Mouse (Mus musculus): ENCODE measurements at regions not wholly inside any gene's neighbourhood (a gene's known extent, or its start where the extent isn't known, plus 50 kb on each side); places are given as distances from the start of the nearest gene placed in this dataset.

DNA sequence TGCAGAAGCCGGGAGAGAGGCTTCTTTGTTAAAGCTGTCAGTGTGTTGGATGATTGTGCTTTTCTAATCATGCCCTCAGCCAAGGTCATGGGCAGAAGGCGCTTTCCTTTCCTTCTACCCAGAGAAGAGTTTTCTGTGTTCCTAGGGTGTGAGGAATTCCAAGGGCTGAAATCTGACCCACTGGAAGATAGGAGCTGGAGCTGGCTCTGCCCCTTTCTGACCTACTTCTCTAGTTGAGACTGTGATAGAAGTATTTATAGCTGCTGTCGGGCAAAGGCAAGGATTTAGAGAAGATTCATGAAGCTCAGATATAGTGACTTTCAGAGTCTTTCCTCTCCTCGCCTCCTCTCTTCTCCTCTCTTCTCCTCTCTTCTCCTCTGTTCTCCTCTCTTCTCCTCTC, 238.2 kb downstream of the Nup35 start:
- DNase-seq (ENCODE audit: low spot score), result no peak
- TF ChIP-seq CTCF (IDR thresholded peaks at IDR 0.05), result no peak
- Histone ChIP-seq H3K9me3 (ENCODE audit: low read length) (no peaks in the 10 kb centered on the region), H3K4me3 (ENCODE audit: low read depth, low read length) (no peak overlapping the region), H3K9ac (replicated peaks; ENCODE audit: low read length, poor library complexity, severe bottlenecking) (no peak overlapping the region), H3K4me2 (ENCODE audit: low read depth, low read length, poor library complexity, severe bottlenecking) (no peak overlapping the region), H3K36me3 (ENCODE audit: insufficient read depth, low read length) (no peaks in the 10 kb centered on the region), H3K27ac (ENCODE audit: low read depth, low read length) (no peak overlapping the region), H3K27me3 (ENCODE audit: insufficient read depth, low read length) (no peaks in the 10 kb centered on the region), H3K4me1 (ENCODE audit: insufficient read depth, low read length) (no peaks in the 10 kb centered on the region)
- no peak for ATAC-seq (ENCODE audit: low FRiP score)
- WGBS, result 84% methylated on average over 4 of the region's 4 CpGs

DNA sequence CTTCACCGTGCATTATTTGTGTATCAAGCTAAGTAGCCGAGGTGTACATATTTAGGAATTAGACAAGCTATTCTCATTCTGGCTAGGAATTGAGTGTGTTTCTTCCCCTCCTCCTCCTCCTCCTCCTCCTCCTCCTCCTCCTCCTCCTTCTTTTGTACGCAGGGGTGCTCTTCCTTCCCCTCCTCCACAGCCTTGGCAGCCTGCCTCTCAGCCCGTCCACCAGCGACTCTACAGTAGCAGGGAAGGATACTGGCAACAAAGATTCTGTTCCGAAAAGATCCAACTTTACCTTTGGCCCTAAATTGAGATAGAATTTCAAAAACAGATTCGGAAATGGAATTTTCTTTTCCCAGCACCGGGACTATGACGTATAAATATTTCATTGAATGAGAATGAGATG, 253.0 kb downstream of the Nup35 start:
- no peaks in the 10 kb centered on the region for H3K36me3 ChIP-seq (ENCODE audit: insufficient read depth, low read length)
- H3K27ac ChIP-seq (ENCODE audit: low read depth, low read length), result no peak overlapping the region; the same call in 1 of the 2 replicates
- no peak for TF ChIP-seq CTCF (IDR thresholded peaks at IDR 0.05)
- no peaks in the 10 kb centered on the region for H3K9me3 ChIP-seq (ENCODE audit: low read length)
- 0 out of 2 replicates have a peak overlapping the region, but pooled peaks have one; percentile 5 for H3K9ac ChIP-seq (replicated peaks; ENCODE audit: low read length, poor library complexity, severe bottlenecking)
- ATAC-seq (ENCODE audit: low FRiP score) (no peak), DNase-seq (ENCODE audit: low spot score) (no peak)
- no peaks in the 10 kb centered on the region for H3K27me3 ChIP-seq (ENCODE audit: insufficient read depth, low read length)
- H3K4me1 ChIP-seq (ENCODE audit: insufficient read depth, low read length), result no peaks in the 10 kb centered on the region
- H3K4me2 ChIP-seq (ENCODE audit: low read depth, low read length, poor library complexity, severe bottlenecking), result peak overlapping the region; percentile 44
- peak overlapping the region; percentile 24 for H3K4me3 ChIP-seq (ENCODE audit: low read depth, low read length)
- WGBS, result 54% methylated on average over 8 of the region's 9 CpGs

DNA sequence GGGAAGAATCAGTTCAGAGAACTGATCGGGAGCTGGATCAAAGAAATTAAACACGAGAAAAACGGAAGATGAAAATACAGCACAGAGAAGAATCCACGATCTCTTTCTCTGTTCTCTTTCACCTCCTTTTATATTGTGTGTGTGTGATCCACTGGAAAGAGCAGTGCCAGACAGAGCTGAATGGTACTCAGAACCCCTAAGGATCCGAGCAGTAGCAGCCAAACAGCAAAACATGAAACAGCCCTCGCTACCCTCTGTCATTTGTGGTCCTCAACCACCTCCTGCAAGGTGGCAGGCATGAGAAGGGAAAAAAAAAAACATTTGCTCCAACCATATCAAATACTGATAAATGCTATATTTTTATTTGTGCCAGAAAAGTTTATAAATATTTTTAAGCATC, 253.4 kb downstream of the Nup35 start:
- DNase-seq (ENCODE audit: low spot score), result no peak
- WGBS, result 51% methylated on average over 6 of the region's 6 CpGs
- H3K4me3 ChIP-seq (ENCODE audit: low read depth, low read length), result peak overlapping the region; percentile 24

DNA sequence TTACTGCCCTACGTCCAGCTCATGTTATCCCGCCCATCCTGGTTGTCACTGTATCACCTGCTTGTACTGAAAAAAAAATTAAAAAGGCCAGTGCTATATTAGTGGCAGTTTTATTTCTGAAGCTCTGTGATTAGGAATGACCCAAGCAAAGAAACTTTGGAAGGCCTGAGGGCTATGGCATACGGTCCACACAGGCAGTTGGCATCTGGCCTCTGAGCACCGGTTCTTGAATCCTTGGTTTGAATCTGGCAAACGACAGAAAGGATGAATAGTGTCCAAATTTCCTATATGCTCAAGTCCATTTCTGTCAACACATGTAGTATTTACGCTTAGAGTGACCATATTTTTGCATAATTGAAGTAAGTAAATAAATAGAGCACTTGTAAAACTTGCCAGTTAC, 254.3 kb downstream of the Nup35 start:
- no peaks in the 10 kb centered on the region for H3K27me3 ChIP-seq (ENCODE audit: insufficient read depth, low read length)
- H3K4me3 ChIP-seq (ENCODE audit: low read depth, low read length), result no peak overlapping the region
- no peak for ATAC-seq (ENCODE audit: low FRiP score)
- no peak overlapping the region for H3K4me2 ChIP-seq (ENCODE audit: low read depth, low read length, poor library complexity, severe bottlenecking)
- DNase-seq (ENCODE audit: low spot score), result no peak
- no peak overlapping the region for H3K9ac ChIP-seq (replicated peaks; ENCODE audit: low read length, poor library complexity, severe bottlenecking)
- WGBS, result 90% methylated on average over 6 of the region's 6 CpGs
- H3K9me3 ChIP-seq (ENCODE audit: low read length), result no peaks in the 10 kb centered on the region
- H3K27ac ChIP-seq (ENCODE audit: low read depth, low read length), result no peak overlapping the region
- H3K36me3 ChIP-seq (ENCODE audit: insufficient read depth, low read length), result no peaks in the 10 kb centered on the region
- no peaks in the 10 kb centered on the region for H3K4me1 ChIP-seq (ENCODE audit: insufficient read depth, low read length)
- no peak for TF ChIP-seq CTCF (IDR thresholded peaks at IDR 0.05)

More for the DNA sequence above, 253.4 kb downstream of the Nup35 start:
- Histone ChIP-seq H3K4me2 (ENCODE audit: low read depth, low read length, poor library complexity, severe bottlenecking) (peak overlapping the region; percentile 44), H3K9ac (replicated peaks; ENCODE audit: low read length, poor library complexity, severe bottlenecking) (0 out of 2 replicates have a peak overlapping the region, but pooled peaks have one; percentile 5), H3K36me3 (ENCODE audit: insufficient read depth, low read length) (no peaks in the 10 kb centered on the region), H3K4me1 (ENCODE audit: insufficient read depth, low read length) (no peaks in the 10 kb centered on the region), H3K27me3 (ENCODE audit: insufficient read depth, low read length) (no peaks in the 10 kb centered on the region), H3K9me3 (ENCODE audit: low read length) (no peaks in the 10 kb centered on the region), H3K27ac (ENCODE audit: low read depth, low read length) (no peak overlapping the region; the same call in 1 of the 2 replicates)
- TF ChIP-seq CTCF (IDR thresholded peaks at IDR 0.05), result no peak
- ATAC-seq (ENCODE audit: low FRiP score), result no peak

DNA sequence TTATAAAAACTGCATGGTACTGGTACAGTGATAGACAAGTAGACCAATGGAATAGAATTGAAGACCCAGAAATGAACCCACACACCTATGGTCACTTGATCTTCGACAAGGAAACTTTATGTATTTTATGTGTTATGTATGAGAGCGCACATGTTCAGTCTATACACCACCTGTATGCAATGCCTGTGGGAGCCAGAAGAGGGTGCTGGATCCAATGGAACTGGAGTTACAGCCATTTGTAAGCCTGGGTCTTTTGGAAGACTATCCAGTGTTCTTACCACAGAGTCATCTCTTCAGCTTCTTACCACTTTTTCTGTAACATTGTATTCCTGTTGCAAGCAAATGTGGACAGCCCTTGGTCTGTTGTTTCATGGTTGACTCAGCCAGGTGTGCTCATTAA, 261.4 kb downstream of the Nup35 start:
- no peak for ATAC-seq (ENCODE audit: low FRiP score)
- no peaks in the 10 kb centered on the region for H3K9me3 ChIP-seq (ENCODE audit: low read length)
- no peaks in the 10 kb centered on the region for H3K27me3 ChIP-seq (ENCODE audit: insufficient read depth, low read length)
- H3K27ac ChIP-seq (ENCODE audit: low read depth, low read length), result no peak overlapping the region
- H3K4me3 ChIP-seq (ENCODE audit: low read depth, low read length), result no peak overlapping the region
- DNase-seq (ENCODE audit: low spot score), result no peak
- H3K9ac ChIP-seq (replicated peaks; ENCODE audit: low read length, poor library complexity, severe bottlenecking), result no peak overlapping the region
- H3K4me2 ChIP-seq (ENCODE audit: low read depth, low read length, poor library complexity, severe bottlenecking), result no peak overlapping the region
- H3K4me1 ChIP-seq (ENCODE audit: insufficient read depth, low read length), result no peaks in the 10 kb centered on the region
- no peaks in the 10 kb centered on the region for H3K36me3 ChIP-seq (ENCODE audit: insufficient read depth, low read length)
- 88% methylated on average over 2 of the region's 2 CpGs for WGBS
- no peak for TF ChIP-seq CTCF (IDR thresholded peaks at IDR 0.05)

DNA sequence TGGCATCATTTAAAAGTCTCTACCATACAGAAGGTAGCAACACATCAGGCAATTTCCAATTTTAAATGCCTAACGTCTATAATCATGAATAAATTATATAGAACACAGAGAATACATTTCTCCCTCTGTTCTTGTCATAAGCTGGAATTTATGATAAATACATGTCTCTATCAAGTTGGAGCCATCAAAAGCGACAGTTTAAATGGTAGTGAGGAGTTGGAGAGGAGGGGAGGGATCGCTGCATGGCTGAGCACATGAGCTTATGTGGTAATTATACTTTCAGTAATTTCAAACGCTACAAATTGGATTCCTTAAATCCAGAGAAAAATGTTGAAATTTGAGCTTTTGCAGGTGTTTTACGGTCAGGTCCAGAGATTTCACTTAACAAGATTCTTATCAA, 267.2 kb downstream of the Nup35 start:
- H3K36me3 ChIP-seq (ENCODE audit: insufficient read depth, low read length), result no peaks in the 10 kb centered on the region
- ATAC-seq (ENCODE audit: low FRiP score) (no peak), DNase-seq (ENCODE audit: low spot score) (no peak)
- no peaks in the 10 kb centered on the region for H3K4me1 ChIP-seq (ENCODE audit: insufficient read depth, low read length)
- H3K4me2 ChIP-seq (ENCODE audit: low read depth, low read length, poor library complexity, severe bottlenecking), result no peak overlapping the region
- H3K27ac ChIP-seq (ENCODE audit: low read depth, low read length), result no peak overlapping the region
- H3K9me3 ChIP-seq (ENCODE audit: low read length), result no peaks in the 10 kb centered on the region
- no peak overlapping the region for H3K4me3 ChIP-seq (ENCODE audit: low read depth, low read length)
- no peak overlapping the region for H3K9ac ChIP-seq (replicated peaks; ENCODE audit: low read length, poor library complexity, severe bottlenecking)
- WGBS, result 84% methylated on average over 5 of the region's 5 CpGs
- no peaks in the 10 kb centered on the region for H3K27me3 ChIP-seq (ENCODE audit: insufficient read depth, low read length)
- no peak for TF ChIP-seq CTCF (IDR thresholded peaks at IDR 0.05)

All from midbrain, postnatal 0 days (tissue).